Mouse (Mus musculus) MEL (cell line): ENCODE results near the gene Tesc. TPM values are rescaled to one million over a fixed set of nuclear protein-coding genes. Genes with fewer than 3 reads are reported as not detected.

ENCODE experiments used
- DNase-seq: peaks from one replicate; pipeline ENCODE4 v3.0.0; 2011; ENCODE audit warnings: low read depth, low spot score
- H3K27ac ChIP-seq: 2 replicates; pipeline ENCODE4 v1.5.1; 2012; ENCODE audit warnings: low read depth, mild to moderate bottlenecking, control low read depth, low read length, moderate library complexity; ENCODE audit not compliant: control insufficient read depth
- H3K27me3 ChIP-seq, 2 experiments: fragments of 150-350 bp in 1 of 2; sonication (generic) in 1 of 2; 2 replicates each; pipeline ENCODE4 v1.6.1; 2012; ENCODE audit warnings: low read length in 2 of 2, mild to moderate bottlenecking in 2 of 2, improper control_type of control experiment in 1 of 2, moderate library complexity in 1 of 2; ENCODE audit not compliant: insufficient read depth in 2 of 2, control insufficient read depth in 1 of 2
- H3K36me3 ChIP-seq, 2 experiments: 2 replicates each; pipeline ENCODE4 v1.6.1; 2012 to 2014; ENCODE audit warnings: low read length in 2 of 2, improper control_type of control experiment in 1 of 2, inconsistent platforms in 1 of 2, mild to moderate bottlenecking in 1 of 2; ENCODE audit not compliant: insufficient read depth in 2 of 2, control insufficient read depth in 1 of 2
- H3K4me1 ChIP-seq, 2 experiments: fragments of 150-350 bp in 1 of 2; sonication (generic) in 1 of 2; 2 replicates each; pipeline ENCODE4 v1.6.1; 2012; ENCODE audit warnings: low read length in 2 of 2, improper control_type of control experiment in 1 of 2, mild to moderate bottlenecking in 1 of 2; ENCODE audit not compliant: insufficient read depth in 2 of 2, control insufficient read depth in 1 of 2
- H3K4me3 ChIP-seq, 2 experiments: fragments of 150-350 bp in 1 of 2; sonication (generic) in 1 of 2; 2 replicates each; pipeline ENCODE4 v1.5.1; 2012; ENCODE audit warnings: low read depth in 2 of 2, low read length in 2 of 2, mild to moderate bottlenecking in 2 of 2, moderate library complexity in 2 of 2, control low read depth in 1 of 2, improper control_type of control experiment in 1 of 2; ENCODE audit not compliant: control insufficient read depth in 1 of 2, insufficient read depth in 1 of 2
- H3K79me2 ChIP-seq: 2 replicates; pipeline ENCODE4 v1.6.1; 2012; ENCODE audit warnings: mild to moderate bottlenecking, low read length, moderate library complexity; ENCODE audit not compliant: control insufficient read depth, poor library complexity, insufficient read depth
- H3K9ac ChIP-seq: 2 replicates; pipeline ENCODE4 v1.6.1; 2012; ENCODE audit warnings: low read depth, mild to moderate bottlenecking, control low read depth, low read length, moderate library complexity; ENCODE audit not compliant: control insufficient read depth, poor library complexity, severe bottlenecking
- H3K9me3 ChIP-seq: fragments of 150-350 bp; sonication (generic); replicated peaks from 2 replicates; pipeline ENCODE4 v1.6.1; 2012; ENCODE audit warnings: mild to moderate bottlenecking, low read length, improper control_type of control experiment, moderate library complexity; ENCODE audit not compliant: insufficient read depth
- GABPA ChIP-seq: IDR thresholded peaks from 2 replicates; pipeline ENCODE4 v1.6.1; 2012; ENCODE audit warnings: low read depth, mild to moderate bottlenecking, inconsistent platforms, low read length, improper control_type of control experiment, moderate library complexity
- MAFK ChIP-seq: IDR thresholded peaks from 2 replicates; pipeline ENCODE4 v1.6.1; 2011; ENCODE audit warnings: low read depth, mild to moderate bottlenecking, low read length, improper control_type of control experiment, borderline replicate concordance
- MAZ ChIP-seq: IDR thresholded peaks from 2 replicates; pipeline ENCODE4 v1.6.1; 2012; ENCODE audit warnings: low read depth, mild to moderate bottlenecking, inconsistent platforms, low read length, improper control_type of control experiment
- MXI1 ChIP-seq: IDR thresholded peaks from 2 replicates; pipeline ENCODE4 v1.6.1; 2011; ENCODE audit warnings: mild to moderate bottlenecking, low read depth, low read length, improper control_type of control experiment
- MYC ChIP-seq: IDR thresholded peaks from 2 replicates; pipeline ENCODE4 v1.6.1; 2011; ENCODE audit warnings: low read depth, mild to moderate bottlenecking, low read length, improper control_type of control experiment, moderate library complexity
- NRF1 ChIP-seq: IDR thresholded peaks from 2 replicates; pipeline ENCODE4 v1.6.1; 2014; ENCODE audit warnings: low read depth, mild to moderate bottlenecking, inconsistent platforms, low read length, improper control_type of control experiment, moderate library complexity; ENCODE audit not compliant: poor library complexity, insufficient read depth, severe bottlenecking
- POLR2A ChIP-seq, 2 experiments: IDR thresholded peaks; 2 replicates each; pipeline ENCODE4 v1.6.1; 2011 to 2012; ENCODE audit warnings: low read length in 2 of 2, mild to moderate bottlenecking in 2 of 2, control low read depth in 1 of 2, improper control_type of control experiment in 1 of 2, low read depth in 1 of 2, moderate library complexity in 1 of 2; ENCODE audit not compliant: control insufficient read depth in 1 of 2, insufficient read depth in 1 of 2, poor library complexity in 1 of 2
- POLR2AphosphoS5 ChIP-seq: IDR thresholded peaks from 2 replicates; pipeline ENCODE4 v1.6.1; 2012; ENCODE audit warnings: low read depth, borderline replicate concordance, mild to moderate bottlenecking, inconsistent platforms, low read length, moderate library complexity, mixed read lengths
- SMC3 ChIP-seq: IDR thresholded peaks from 2 replicates; pipeline ENCODE4 v1.6.1; 2011; ENCODE audit warnings: low read depth, low read length, improper control_type of control experiment
- TBP ChIP-seq: IDR thresholded peaks from 2 replicates; pipeline ENCODE4 v1.8.0; 2011; ENCODE audit warnings: low read depth, low read length, improper control_type of control experiment
- UBTF ChIP-seq: IDR thresholded peaks from 2 replicates; pipeline ENCODE4 v1.6.1; 2012; ENCODE audit warnings: low read depth, mild to moderate bottlenecking, inconsistent platforms, low read length, improper control_type of control experiment, moderate library complexity, borderline replicate concordance; ENCODE audit not compliant: insufficient read depth
- USF1 ChIP-seq: IDR thresholded peaks from 2 replicates; pipeline ENCODE4 v1.6.1; 2014; ENCODE audit warnings: low read depth, mild to moderate bottlenecking, inconsistent platforms, low read length, improper control_type of control experiment, moderate library complexity
- ZKSCAN1 ChIP-seq: IDR thresholded peaks from 2 replicates; pipeline ENCODE4 v1.6.1; 2012; ENCODE audit warnings: low read depth, mild to moderate bottlenecking, inconsistent platforms, low read length, improper control_type of control experiment, moderate library complexity
- ZNF384 ChIP-seq: IDR thresholded peaks from 2 replicates; pipeline ENCODE4 v1.6.1; 2012; ENCODE audit warnings: low read depth, mild to moderate bottlenecking, inconsistent platforms, low read length, improper control_type of control experiment
- polyA plus RNA-seq, 2 experiments: library from polyadenylated mRNA; stranded (reverse) in 1 of 2; unstranded in 1 of 2; fragments of >175 nt in 1 of 2; fragments of >200 nt in 1 of 2; gene quantifications; 2 replicates each; pipeline versions ENCODE4 v1.2.1 to v1.2.4; 2012; ENCODE audit warnings: low replicate concordance in 2 of 2, low read depth in 1 of 2; ENCODE audit not compliant: insufficient read length in 2 of 2, insufficient read depth in 1 of 2, missing spikeins in 1 of 2
- total RNA-seq: library from RNA; depleted of rRNA; stranded (reverse); fragments of 300-350 nt; gene quantifications from 2 replicates; pipeline ENCODE4 v1.2.3, GENCODE M21; 2012

Tesc gene
- total and polyA plus RNA-seq, 3 experiments, result 0.07 TPM; not detected in 2

- H3K4me1 ChIP-seq, result no peaks in the 10 kb centered on the region
- no peaks in the 10 kb centered on the region; a peak in 1 of 4 replicates for H3K36me3 ChIP-seq
- no peaks in the 10 kb centered on the region for H3K79me2 ChIP-seq
Measured at GRCm38 (mm10) chr5:118079354-118079753, 51.8 kb downstream of the Tesc start.

DNA sequence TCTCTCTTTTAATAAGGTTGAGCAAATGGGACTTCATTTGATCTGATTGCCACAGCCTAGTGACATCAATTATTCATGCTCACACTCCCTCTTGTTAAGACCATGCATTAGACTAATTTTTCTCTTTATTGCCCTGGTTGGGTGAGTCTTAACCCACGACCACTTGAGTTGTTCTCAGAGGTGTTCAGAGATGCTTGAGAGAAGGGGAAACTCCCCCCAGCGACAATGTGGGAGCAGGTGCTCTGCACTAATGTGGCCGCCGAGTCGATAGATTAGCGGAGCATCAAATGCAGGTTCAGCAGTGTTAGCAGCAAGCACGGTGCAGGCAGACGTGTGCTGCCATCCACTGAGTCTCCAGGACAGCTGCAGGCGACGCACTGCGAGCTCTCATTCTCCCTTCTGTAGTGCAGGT lies 52.3 kb downstream of the Tesc start:
- Histone ChIP-seq H3K9me3 (no peaks in the 10 kb centered on the region), H3K27me3 (no peaks in the 10 kb centered on the region), H3K79me2 (no peaks in the 10 kb centered on the region), H3K4me1 (peaks cover 0 to 3% of the 10 kb centered on the region in 2 experiments; a peak in 1 of 4 replicates), H3K4me3 (no peak overlapping the region), H3K27ac (no peak overlapping the region), H3K9ac (no peak overlapping the region), H3K36me3 (no peaks in the 10 kb centered on the region; a peak in 1 of 4 replicates)
- no peak for TF ChIP-seq MAZ
- no peak for TF ChIP-seq POLR2AphosphoS5
- no peak for TF ChIP-seq UBTF
- TF ChIP-seq USF1, result no peak
- no peak for TF ChIP-seq GABPA
- TF ChIP-seq POLR2A (IDR thresholded peaks at IDR 0.05; ENCODE audit: control insufficient read depth in 1 of 2, insufficient read depth in 1 of 2, low read depth in 1 of 2, low read length in 2 of 2, poor library complexity in 1 of 2), result no peak
- no peak for TF ChIP-seq NRF1
- TF ChIP-seq MYC, result no peak
- TF ChIP-seq MAFK, result no peak
- TF ChIP-seq ZNF384, result no peak
- TF ChIP-seq SMC3, result no peak
- DNase-seq, result no peak

More at GRCm38 (mm10) chr5:118079354-118079753, 51.8 kb downstream of the Tesc start:
- Histone ChIP-seq H3K9me3 (no peaks in the 10 kb centered on the region), H3K27ac (no peak overlapping the region), H3K4me3 (no peak overlapping the region), H3K9ac (no peak overlapping the region), H3K27me3 (no peaks in the 10 kb centered on the region)
- DNase-seq, result peak; percentile 32
- TF ChIP-seq TBP, result no peak

GRCm38 (mm10) chr5:118081374-118081949 lies 53.9 kb downstream of the Tesc start:
- no peaks in the 10 kb centered on the region for H3K9me3 ChIP-seq
- no peak for DNase-seq
- peaks cover 0 to 3% of the 10 kb centered on the region in 2 experiments; a peak in 1 of 4 replicates for H3K4me1 ChIP-seq
- H3K27me3 ChIP-seq, result no peaks in the 10 kb centered on the region
- H3K36me3 ChIP-seq, result no peaks in the 10 kb centered on the region; a peak in 1 of 4 replicates
- no peak overlapping the region for H3K4me3 ChIP-seq
- no peak for TF ChIP-seq ZKSCAN1
- TF ChIP-seq POLR2A (IDR thresholded peaks at IDR 0.05; ENCODE audit: control insufficient read depth in 1 of 2, insufficient read depth in 1 of 2, low read depth in 1 of 2, low read length in 2 of 2, poor library complexity in 1 of 2), result no peak
- no peak for TF ChIP-seq MXI1
- TF ChIP-seq, all 39 proteins: peak for 0
- no peak overlapping the region for H3K9ac ChIP-seq
- no peak overlapping the region for H3K27ac ChIP-seq
- H3K79me2 ChIP-seq, result no peaks in the 10 kb centered on the region
